Mouse (Mus musculus): ENCODE measurements around the gene Card14. TPM values are rescaled to one million over a fixed set of nuclear protein-coding genes. Genes with fewer than 3 reads are reported as not detected.
"Not testable (repeated sequence)": the region's sequence is repeated elsewhere in the genome, so short reads cannot be mapped to it uniquely, and the experiment has no call there.

Gene Card14
- total RNA-seq, 4 experiments from 2014 or later, result 0.09 to 0.27 (median 0.19) TPM

- DNase-seq (ENCODE audit: low spot score in 2 of 2), result no peak
Measured at GRCm38 (mm10) chr11:119354798-119355442, 47.4 kb downstream of the Card14 start.

DNA sequence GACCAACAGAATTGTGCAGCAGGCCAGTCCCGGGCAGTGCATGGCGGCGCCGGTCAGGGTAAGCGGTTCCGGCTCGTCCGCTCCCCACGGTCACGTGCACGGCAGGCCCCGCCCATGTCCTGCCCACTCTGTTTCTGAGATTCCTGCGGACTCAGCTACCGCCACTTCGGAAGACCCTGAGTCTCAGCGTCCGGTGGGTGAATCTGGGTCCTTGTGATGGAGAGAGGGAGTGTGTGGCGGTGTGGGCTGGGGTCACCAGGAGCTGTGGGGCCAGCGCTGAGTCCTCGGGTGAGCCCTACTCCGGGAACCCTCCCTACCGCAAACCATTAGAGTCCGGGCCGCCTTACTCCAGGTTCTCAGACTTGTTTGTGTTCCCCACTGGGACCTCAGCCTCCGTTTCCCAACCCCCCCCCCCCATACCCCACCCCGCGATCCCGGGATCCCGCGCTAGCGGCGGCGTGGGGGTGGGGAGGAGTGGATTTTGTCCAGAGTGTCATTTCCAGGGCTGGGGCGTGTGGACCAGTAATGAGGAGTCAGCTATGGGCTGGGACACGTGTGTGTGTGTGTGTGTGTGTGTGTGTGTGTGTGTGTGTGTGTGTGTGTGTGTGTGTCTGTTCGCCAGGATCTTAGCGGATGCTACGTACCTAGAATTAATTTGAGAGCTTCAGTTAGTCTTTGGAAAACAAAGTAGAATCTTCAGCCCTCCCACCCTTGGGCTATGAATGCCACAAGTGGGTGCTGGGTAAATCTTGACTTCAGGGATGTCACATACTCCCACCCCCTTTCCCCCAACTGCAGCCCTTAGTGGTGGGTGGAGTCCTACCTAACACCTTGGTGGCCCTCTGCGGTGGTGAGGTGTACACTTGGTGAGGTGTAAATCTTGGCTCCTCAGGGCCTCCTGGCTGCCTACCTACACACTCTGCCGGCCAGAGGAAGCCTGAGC is 48.1 kb downstream of the Card14 start, which contains the start of the genes Sgsh and Slc26a11:
Gene Sgsh (minus strand): TSS at position 94 of the 943 bp plus-strand sequence.
Gene Slc26a11 (plus strand): TSS at position 115 of the 943 bp plus-strand sequence.
- peak; percentile 45 to 56 for DNase-seq (ENCODE audit: low spot score in 2 of 2)

DNA sequence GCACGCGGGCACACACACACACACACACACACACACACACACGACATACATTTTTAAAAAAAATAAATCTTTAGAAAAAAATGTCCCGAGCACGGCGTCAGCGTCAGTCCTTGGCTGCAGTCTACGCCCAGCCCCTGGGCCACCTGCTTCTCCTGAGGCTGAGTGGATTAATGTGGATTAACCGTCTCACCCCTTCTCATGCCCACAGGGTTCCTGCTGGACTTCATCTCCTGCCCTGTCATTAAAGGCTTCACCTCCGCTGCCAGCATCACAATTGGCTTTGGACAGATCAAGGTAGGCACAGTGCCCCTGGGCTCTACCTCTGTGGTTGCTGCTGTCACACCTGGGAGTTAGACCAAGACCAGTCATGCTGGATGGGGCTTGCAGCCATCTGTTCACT is 51.5 kb downstream of the Card14 start:
- no peak for DNase-seq (ENCODE audit: low spot score in 2 of 2)

DNA sequence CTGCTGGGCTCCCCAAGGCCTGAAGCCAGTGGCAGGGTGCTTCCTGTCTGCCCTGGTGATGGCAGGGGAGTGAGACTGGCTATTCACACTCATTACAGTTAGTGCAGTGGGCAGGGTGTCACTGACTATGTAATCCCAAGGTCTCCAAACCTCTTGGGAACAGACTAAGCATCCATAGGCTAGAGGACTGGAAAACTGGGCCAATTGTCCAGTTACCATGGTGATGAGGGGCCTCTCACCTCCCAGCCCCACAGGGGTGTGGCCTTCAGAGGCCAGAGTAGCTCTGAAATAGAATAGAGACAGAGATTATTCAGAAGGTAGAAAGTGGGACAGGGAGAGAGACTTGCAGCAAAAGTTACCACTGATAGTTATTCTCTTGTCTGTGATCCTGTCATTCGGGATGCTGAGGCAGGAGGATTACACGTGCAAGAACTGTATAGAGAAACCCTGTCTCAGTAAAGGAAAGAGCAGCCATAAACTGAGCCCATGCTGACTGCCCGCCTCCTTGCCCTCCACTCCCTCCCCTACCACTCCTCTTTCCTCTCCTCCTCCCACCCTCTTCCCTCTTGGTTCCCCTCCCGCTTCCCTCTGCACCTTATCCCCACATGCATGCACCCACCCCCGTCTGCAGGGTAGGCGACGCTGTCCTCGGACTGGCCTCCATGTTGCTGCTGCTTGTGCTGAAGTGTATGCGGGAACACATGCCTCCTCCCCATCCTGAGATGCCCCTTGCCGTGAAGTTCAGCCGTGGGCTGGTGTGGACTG is 55.4 kb downstream of the Card14 start:
- DNase-seq (ENCODE audit: low spot score in 2 of 2), result no peak

DNA sequence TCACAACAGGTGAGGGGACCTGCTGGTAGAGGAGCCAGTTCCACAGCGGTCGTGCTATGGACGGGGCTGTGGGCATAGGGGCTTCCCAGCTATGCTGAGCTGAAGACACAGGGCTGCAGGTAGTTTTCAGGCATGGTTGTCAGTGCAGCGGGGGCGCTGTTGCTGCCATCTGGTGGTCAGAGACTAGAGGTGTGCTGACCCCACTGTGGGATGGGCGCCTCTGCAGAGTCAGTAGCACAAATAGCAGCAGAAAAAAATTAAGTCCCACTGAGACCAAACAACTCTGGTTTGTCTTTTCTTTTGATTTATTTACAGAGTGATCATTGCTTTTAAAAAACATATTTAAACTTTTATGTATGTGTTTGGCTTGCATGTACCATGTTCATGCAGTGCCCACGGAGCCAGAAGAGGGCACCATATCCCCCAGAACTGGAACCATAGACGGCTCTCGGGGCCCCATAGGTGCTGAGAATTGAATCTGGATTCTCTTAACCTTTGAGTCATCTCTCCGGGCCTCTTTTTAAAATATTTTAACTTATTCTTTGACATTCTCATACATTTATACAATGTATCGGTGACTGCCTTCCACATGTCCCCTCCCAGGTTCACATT is 56.1 kb downstream of the Card14 start:
- DNase-seq (ENCODE audit: low spot score in 2 of 2), result peak in 1 of 2 experiments; percentile 32

DNA sequence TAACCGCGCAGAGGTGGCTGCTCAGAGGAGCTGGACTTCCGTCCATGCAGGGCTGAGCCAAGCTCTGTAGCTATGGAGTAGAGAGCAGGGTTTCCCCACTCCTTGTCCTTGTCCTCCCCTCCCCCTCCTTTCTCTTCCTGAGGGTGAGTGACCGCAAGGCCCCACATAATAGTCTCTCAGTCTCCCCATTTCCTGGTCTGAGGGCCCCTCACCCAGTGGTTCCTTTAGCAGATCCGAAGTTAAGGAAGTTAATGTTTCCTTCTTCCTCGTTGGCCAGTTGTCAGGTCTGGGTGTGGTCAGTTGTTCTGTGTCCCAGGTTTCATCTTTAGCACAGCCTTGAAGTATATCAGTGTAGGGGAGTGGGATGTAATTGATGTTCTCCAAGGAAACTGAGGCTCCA is 67.9 kb downstream of the Card14 start:
- no peak for DNase-seq (ENCODE audit: low spot score in 2 of 2)

DNA sequence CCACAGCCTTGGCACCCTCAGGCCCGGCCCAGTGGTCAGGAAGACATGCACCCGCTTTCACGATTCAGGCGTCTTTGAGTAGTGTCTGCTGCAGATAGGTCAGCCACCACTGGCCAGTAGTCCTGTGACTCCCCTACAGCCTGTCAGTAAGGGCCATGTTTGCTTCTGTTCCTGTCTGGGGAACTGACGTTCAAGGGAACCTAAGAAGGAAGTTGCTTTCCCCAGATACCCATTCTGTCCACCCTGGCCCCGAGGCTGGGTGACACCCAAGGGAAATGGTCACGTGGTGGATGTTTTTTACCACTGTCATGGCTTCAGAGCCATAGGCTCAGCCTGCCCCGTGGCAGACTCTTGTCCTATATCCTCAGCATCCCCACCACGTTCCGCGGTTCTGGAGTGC is 69.8 kb downstream of the Card14 start:
- DNase-seq (ENCODE audit: low spot score in 2 of 2), result no peak

DNA sequence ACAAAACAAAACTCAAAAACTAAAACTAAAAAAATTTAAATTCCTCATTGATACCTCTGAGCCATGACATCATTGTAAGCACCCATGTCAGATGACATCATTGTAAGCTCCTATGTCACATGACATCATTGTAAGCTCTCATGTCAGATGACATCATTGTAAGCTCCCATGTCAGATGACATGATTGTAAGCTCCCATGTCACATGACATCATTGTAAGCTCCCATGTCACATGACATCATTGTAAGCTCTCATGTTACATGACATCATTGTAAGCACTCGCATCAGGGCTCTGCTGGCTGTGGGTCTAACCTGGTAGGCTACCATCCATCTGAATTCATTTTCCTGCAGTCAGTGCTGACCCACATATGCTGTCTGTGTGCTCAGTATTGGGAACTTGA is 71.0 kb downstream of the Card14 start:
- no peak for DNase-seq (ENCODE audit: low spot score in 2 of 2)

- DNase-seq (ENCODE audit: low spot score in 2 of 2), result no peak
Measured at GRCm38 (mm10) chr11:119381631-119382337, 74.2 kb downstream of the Card14 start.

DNA sequence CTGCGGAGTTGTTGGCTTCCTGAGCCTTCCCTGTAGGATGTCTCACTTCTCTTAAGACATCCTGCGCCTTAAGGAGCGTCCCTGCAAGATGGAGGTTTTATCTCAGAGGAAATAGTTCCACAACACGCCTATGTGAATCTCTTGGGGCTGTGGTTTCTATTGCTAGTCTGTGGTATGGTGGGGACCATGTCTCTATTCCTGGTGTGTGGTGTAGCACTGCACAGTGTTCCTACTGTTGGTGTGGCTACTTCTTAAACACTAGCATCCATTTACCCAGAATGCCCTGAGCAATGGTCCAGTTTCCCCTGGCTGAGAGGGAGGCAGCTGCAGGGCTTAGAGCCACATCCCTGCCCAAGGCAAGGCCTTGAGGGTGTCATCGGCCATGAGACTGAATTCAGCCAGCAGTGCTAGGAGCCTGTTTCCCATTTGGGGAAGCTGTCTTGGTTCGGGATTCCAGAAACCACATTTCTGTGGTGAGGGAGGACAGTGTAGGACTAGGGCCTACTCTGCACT is 74.8 kb downstream of the Card14 start:
- DNase-seq (ENCODE audit: low spot score in 2 of 2), result no peak

GRCm38 (mm10) chr11:119384904-119385303 is 77.3 kb downstream of the Card14 start:
- DNase-seq (ENCODE audit: low spot score in 2 of 2), result no peak

DNA sequence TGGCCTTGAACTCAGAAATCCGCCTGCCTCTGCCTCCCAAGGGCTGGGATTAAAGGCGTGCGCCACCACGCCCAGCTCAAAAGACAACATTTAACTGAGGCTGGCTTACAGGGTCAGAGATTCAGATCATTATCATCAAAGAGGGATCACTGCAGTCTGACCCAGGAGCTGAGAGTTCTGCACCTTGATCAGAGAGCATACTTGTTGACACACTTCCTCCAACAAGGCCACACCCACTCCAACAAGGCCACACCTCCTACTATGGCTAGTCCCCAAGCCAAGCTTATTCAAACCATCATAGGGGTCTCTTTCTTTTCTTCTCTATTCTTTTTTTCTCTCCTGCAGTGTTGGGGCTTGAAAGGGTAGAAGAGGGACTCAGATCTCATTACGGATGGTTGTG is 78.7 kb downstream of the Card14 start:
- DNase-seq (ENCODE audit: low spot score in 2 of 2), result no peak

DNA sequence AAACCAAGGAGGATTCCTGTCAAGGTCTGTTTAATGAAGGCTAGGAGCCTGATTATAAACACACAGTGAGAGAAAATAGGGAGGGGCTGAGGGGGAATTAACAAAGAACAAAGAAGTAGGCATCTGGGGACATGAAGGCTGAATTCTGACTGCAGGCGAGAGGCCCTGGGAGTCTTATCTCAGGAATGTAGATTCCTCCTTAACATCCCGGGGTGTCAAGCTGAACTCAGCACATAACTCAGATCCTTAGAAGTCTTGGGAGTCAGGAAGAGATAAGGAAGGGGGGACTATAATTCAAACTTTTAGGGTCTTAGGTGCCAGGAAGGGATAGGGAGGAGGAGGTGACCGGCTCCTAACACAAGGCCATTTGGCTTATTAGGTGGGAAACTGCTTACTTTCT is 79.7 kb downstream of the Card14 start:
- not testable (repeated sequence) for DNase-seq (ENCODE audit: low spot score in 2 of 2)

GRCm38 (mm10) chr11:119389851-119390270 is 82.3 kb downstream of the Card14 start:
- DNase-seq (ENCODE audit: low spot score in 2 of 2), result peak; percentile 18 to 28

DNA sequence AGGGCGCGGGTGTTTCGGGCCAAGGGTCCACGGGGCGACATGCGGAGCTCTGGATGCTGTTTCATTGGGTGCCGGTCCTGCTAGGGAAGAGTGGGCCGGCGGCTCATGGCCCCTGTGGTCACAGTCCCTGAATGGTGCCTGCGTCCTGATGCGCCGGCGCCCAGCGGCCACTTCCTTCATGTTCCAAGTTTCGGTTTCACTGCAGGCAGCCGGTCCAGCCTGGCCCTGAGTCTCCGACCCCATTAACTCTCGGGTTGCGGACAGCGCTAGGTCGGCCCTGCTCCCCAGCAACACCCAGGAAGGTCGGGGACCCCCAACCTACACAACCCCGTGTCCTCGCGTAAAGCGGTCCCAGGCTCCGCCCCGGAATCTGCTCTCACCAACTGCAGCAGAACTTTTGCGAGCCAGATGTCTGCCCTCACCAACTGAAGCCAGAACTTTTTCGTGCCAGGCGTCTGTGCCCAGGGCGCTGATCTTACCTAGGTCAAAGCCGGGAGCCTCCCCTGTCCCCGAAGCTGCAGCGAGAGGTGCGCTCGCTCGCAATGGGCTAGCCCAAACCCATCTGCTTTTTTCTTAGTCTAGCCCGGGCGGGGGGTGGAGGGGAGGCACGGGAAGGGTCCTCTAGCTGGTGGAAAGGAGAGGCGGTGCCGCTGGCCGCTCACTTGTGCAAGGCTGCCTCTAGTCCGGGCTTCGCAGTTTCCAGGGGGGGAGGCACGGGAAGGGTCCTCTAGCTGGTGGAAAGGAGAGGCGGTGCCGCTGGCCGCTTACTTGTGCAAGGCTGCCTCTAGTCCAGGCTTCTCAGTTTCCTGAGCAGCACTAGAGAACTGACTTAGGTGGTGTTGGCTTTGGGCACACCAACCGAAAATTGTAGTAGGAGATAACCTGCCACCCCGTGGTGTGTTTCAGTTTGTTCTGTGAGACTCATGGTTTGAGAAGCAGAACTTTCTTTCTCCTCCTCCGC is 83.0 kb downstream of the Card14 start:
- DNase-seq (ENCODE audit: low spot score in 2 of 2), result peak; percentile 18 to 29

DNA sequence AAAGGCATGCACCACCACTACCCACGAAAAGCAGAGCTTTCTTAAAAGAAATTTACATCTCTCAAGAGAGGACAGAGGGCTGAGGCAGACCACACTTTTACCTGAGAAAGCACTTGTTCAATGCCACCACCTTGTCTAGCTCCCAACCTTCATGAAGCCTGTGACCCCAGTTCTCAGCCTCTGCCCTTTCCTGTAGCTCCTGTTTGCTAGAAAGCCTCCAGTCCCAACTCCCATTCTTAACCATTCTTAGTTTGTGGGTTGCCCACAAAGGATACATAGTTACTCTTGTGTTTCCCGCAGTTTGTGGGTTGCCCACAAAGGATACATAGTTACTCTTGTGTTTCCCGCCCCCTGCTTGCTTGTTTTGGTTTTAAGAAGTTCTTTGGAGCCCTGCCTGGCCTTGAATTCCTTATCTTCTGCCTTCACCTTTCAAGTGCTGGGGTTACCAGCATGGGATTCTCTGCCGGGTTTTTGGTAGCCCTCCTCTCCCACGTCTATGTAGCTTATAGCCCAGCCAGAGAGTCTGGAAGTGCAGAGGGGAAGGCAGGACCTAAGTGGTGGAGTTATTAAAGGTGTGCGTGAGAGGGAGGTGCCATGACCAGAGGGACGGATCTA is 83.9 kb downstream of the Card14 start:
- DNase-seq (ENCODE audit: low spot score in 2 of 2), result no peak

GRCm38 (mm10) chr11:119392001-119392614 is 84.5 kb downstream of the Card14 start:
- DNase-seq (ENCODE audit: low spot score in 2 of 2), result no peak

DNA sequence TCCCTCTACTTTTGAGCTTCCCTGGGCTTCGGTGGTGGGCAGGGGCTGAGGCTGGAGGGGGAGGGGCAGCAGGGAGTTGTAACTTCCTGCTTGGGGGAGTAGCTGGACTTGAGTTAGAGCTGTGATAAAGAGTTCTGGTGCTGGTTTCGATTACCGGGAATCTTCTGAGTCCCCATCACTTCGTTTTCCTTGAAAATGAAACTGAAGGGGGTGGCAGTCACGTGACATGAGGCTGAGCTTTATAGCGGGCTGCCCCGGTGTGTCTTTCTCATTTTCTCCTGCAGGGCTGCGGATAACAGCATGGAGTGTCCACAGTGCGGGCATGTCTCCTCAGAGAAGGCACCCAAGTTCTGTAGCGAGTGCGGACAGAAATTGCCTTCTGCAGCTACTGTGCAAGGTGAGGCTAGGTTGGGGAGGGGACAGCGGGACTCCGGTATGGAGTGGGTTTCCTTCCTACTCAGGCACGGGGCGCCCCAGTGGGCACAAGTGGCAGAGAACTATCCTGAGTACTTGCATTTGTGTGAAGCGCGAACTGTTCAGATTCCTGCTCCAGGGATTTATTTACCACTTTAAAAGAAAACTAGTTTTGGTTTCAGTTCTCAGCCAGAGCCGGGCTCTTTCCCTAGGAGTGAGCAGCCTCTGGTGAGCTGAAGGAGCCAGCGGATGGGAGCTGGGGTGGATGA is 85.4 kb downstream of the Card14 start, which contains the start of gene Rnf213:
Gene Rnf213 (plus strand): TSS at position 301 of the 683 bp plus-strand sequence.
- DNase-seq (ENCODE audit: low spot score in 2 of 2), result peak in 1 of 2 experiments; percentile 12

Measured in left cerebral cortex, adult 8-10 months (tissue).